Mouse (Mus musculus) embryonic facial prominence, embryonic 11.5 days (tissue): ENCODE data around the gene 4930469K13Rik. TPM values are rescaled to one million over a fixed set of nuclear protein-coding genes. Genes with fewer than 3 reads are reported as not detected.

Experiments used
- ATAC-seq: fragments of 200-750 bp; cut with Nextera tagmentation; replicated peaks from 2 replicates; pipeline ENCODE4 v1.8.0; 2017; ENCODE audit warnings: low read depth; ENCODE audit not compliant: insufficient number of reproducible peaks, low FRiP score, low TSS enrichment
- DNase-seq: peaks from one replicate; pipeline ENCODE4 v3.0.0-alpha.2; 2015; ENCODE audit warnings: low spot score
- H3K27ac ChIP-seq: fragments of 300-500 bp; sonication (generic); replicated peaks from 2 replicates; pipeline ENCODE4 v1.5.1; 2014; ENCODE audit warnings: mild to moderate bottlenecking, low read depth, low read length, control low read depth
- H3K27me3 ChIP-seq: fragments of 300-500 bp; sonication (generic); 2 replicates; pipeline ENCODE4 v1.6.1; 2014; ENCODE audit warnings: mild to moderate bottlenecking, low read length, moderate library complexity, mixed read lengths; ENCODE audit not compliant: control insufficient read depth, insufficient read depth
- H3K36me3 ChIP-seq: fragments of 300-500 bp; sonication (generic); replicated peaks from 2 replicates; pipeline ENCODE4 v1.6.1; 2014; ENCODE audit warnings: low read depth, mild to moderate bottlenecking, low read length, moderate library complexity, mixed read lengths; ENCODE audit not compliant: control insufficient read depth, insufficient read depth
- H3K4me1 ChIP-seq: fragments of 300-500 bp; sonication (generic); 2 replicates; pipeline ENCODE4 v1.6.1; 2014; ENCODE audit warnings: low read length, mixed read lengths; ENCODE audit not compliant: control insufficient read depth, insufficient read depth
- H3K4me2 ChIP-seq: fragments of 300-500 bp; sonication (generic); 2 replicates; pipeline ENCODE4 v1.6.1; 2014; ENCODE audit warnings: low read depth, mild to moderate bottlenecking, control low read depth, low read length, moderate library complexity
- H3K4me3 ChIP-seq: fragments of 300-500 bp; sonication (generic); 2 replicates; pipeline ENCODE4 v1.5.1; 2014; ENCODE audit warnings: low read depth, low read length, control low read depth
- H3K9ac ChIP-seq: fragments of 300-500 bp; sonication (generic); replicated peaks from 2 replicates; pipeline ENCODE4 v1.6.1; 2014; ENCODE audit warnings: mild to moderate bottlenecking, control low read depth, low read length
- H3K9me3 ChIP-seq: fragments of 300-500 bp; sonication (generic); replicated peaks from 2 replicates; pipeline ENCODE4 v1.6.1; 2016; ENCODE audit warnings: mild to moderate bottlenecking, low read length, inconsistent platforms, mixed read lengths; ENCODE audit not compliant: control insufficient read depth
- WGBS: fragments of 180-500 bp; shearing (Covaris S2); extraction: QIAGEN DNeasy Blood & Tissue Kit; methylation state at CpG from one replicate; pipeline ENCODE4 v1.1.7; 2014; 5-methylcytosine and 5-hydroxymethylcytosine counted together
- polyA plus RNA-seq: library from polyadenylated mRNA; unstranded; fragments of >200 nt; fragmentation: Nextera tagmentation; extraction: Ambion mirVana; gene quantifications from 2 replicates; pipeline ENCODE4 v1.2.1, GENCODE M21; 2014

Gene 4930469K13Rik
- polyA plus RNA-seq, 1 experiment from 2014 or later = not detected

DNA sequence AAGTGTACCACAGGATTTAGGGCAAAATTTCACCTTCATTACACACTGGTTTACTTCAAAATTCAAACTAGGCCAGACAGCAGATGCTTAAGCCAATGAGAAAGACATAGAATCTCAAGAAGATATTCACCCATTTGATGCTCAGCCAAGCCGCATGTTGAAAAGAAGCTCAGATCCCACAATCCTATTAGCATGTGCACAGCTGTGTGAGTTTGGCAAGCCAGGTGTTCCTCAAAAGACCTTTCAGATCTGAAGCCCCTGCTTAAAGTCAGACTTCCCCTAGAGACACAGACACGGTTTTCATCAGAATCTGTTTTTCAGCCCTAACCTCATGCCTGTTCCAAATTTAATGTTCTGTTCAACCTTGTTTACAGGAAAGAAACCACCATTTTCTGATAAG, 20.5 kb downstream of the 4930469K13Rik start:
- H3K4me3 ChIP-seq = no peak overlapping the region
- H3K9me3 ChIP-seq = no peaks in the 10 kb centered on the region
- no peaks in the 10 kb centered on the region for H3K27me3 ChIP-seq
- no peak overlapping the region for H3K27ac ChIP-seq
- no peaks in the 10 kb centered on the region for H3K36me3 ChIP-seq
- no peak overlapping the region for H3K9ac ChIP-seq
- no peak for DNase-seq
- 84% methylated on average over 2 of the region's 2 CpGs for WGBS
- no peaks in the 10 kb centered on the region for H3K4me1 ChIP-seq
- no peak overlapping the region for H3K4me2 ChIP-seq
- ATAC-seq = no peak

- no peak overlapping the region for H3K4me3 ChIP-seq
- 11% methylated on average over 15 of the region's 15 CpGs for WGBS
- H3K9me3 ChIP-seq = no peaks in the 10 kb centered on the region
- ATAC-seq (no peak), DNase-seq (peak; percentile 77)
- H3K27ac ChIP-seq = no peak overlapping the region
- no peak overlapping the region for H3K9ac ChIP-seq
- H3K4me2 ChIP-seq = peak overlapping the region; percentile 6; the same call in 1 of the 2 replicates
- H3K4me1 ChIP-seq = no peaks in the 10 kb centered on the region
- H3K36me3 ChIP-seq = no peaks in the 10 kb centered on the region
- H3K27me3 ChIP-seq = no peaks in the 10 kb centered on the region
Measured at GRCm38 (mm10) chr11:34073776-34074175, 24.6 kb downstream of the 4930469K13Rik start.

- DNase-seq (peak; percentile 25), ATAC-seq (no peak; the same call in 1 of the 2 replicates)
- Histone ChIP-seq H3K27ac (no peak overlapping the region), H3K9me3 (no peaks in the 10 kb centered on the region), H3K4me3 (no peak overlapping the region), H3K27me3 (no peaks in the 10 kb centered on the region), H3K4me2 (no peak overlapping the region), H3K36me3 (no peaks in the 10 kb centered on the region), H3K9ac (no peak overlapping the region), H3K4me1 (no peaks in the 10 kb centered on the region)
- WGBS = 67% methylated on average over 4 of the region's 4 CpGs
Measured at GRCm38 (mm10) chr11:34072309-34072708, 26.0 kb downstream of the 4930469K13Rik start.

- Histone ChIP-seq H3K36me3 (no peaks in the 10 kb centered on the region), H3K4me3 (no peak overlapping the region), H3K4me1 (no peaks in the 10 kb centered on the region), H3K4me2 (no peak overlapping the region), H3K9ac (no peak overlapping the region), H3K9me3 (no peaks in the 10 kb centered on the region), H3K27ac (no peak overlapping the region), H3K27me3 (no peaks in the 10 kb centered on the region)
- no peak for ATAC-seq
- no peak for DNase-seq
Measured at GRCm38 (mm10) chr11:34070596-34070995, 27.8 kb downstream of the 4930469K13Rik start.

DNA sequence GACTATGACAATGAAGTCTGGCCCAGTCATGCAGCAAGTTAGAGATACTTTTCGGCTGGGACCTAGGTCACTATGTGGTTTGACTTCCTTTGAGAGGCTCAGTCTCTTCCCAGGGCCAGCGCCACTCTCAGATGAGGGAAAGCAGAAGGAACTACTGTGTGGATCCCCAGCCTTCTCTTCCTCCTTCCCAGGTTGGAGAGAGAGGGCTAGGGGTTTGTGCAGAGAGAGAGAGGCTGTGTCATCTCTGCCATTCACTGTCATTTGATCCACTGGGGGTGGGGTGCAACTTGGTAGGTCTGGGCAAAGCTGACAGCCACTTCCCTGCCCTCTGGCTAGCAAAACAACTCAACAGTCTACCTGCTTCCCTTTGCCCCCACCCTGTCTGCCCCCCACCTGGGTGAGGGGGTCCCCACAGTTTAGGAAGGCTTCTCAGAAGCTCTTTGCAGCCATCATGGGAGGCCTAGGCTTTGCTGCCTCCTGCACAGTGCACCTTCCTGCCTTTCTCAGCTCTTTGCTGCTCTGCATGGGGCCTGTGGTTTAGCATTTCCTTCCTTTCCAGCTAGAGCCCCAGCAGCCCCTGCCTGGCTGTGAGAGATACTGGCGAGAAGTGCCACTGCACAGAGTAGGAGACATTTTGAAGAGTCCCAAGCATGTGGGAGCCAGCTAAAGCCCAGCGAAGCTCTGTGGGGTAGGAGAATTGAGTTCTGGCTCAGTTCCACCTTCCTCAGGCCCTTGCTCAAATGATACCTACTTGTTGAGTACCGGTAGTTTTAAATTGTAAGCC, 34.5 kb downstream of the 4930469K13Rik start:
- Histone ChIP-seq H3K4me3 (no peak overlapping the region), H3K4me2 (no peak overlapping the region), H3K4me1 (no peaks in the 10 kb centered on the region; the same call in 1 of the 2 replicates), H3K9me3 (no peaks in the 10 kb centered on the region), H3K27ac (no peak overlapping the region), H3K36me3 (no peaks in the 10 kb centered on the region), H3K9ac (no peak overlapping the region), H3K27me3 (no peaks in the 10 kb centered on the region)
- peak; percentile 12 for DNase-seq
- ATAC-seq = no peak
- WGBS = 43% methylated on average over 5 of the region's 5 CpGs

- Histone ChIP-seq H3K9me3 (no peaks in the 10 kb centered on the region), H3K4me3 (no peak overlapping the region), H3K4me2 (no peak overlapping the region), H3K36me3 (no peaks in the 10 kb centered on the region), H3K9ac (no peak overlapping the region), H3K27ac (no peak overlapping the region), H3K27me3 (no peaks in the 10 kb centered on the region), H3K4me1 (no peaks in the 10 kb centered on the region; the same call in 1 of the 2 replicates)
- WGBS = 55% methylated on average over 2 of the region's 2 CpGs
- no peak for ATAC-seq
- DNase-seq = no peak
Measured at GRCm38 (mm10) chr11:34063257-34063656, 35.1 kb downstream of the 4930469K13Rik start.

GRCm38 (mm10) chr11:34061740-34062139, 36.6 kb downstream of the 4930469K13Rik start:
- H3K27me3 ChIP-seq = no peaks in the 10 kb centered on the region
- WGBS = 58% methylated on average over 6 of the region's 6 CpGs
- H3K9me3 ChIP-seq = no peaks in the 10 kb centered on the region
- H3K27ac ChIP-seq = no peak overlapping the region
- H3K36me3 ChIP-seq = no peaks in the 10 kb centered on the region
- H3K4me1 ChIP-seq = no peaks in the 10 kb centered on the region; the same call in 1 of the 2 replicates
- ATAC-seq (no peak), DNase-seq (no peak)
- no peak overlapping the region for H3K4me3 ChIP-seq
- no peak overlapping the region for H3K4me2 ChIP-seq
- no peak overlapping the region for H3K9ac ChIP-seq

- Histone ChIP-seq H3K4me3 (no peak overlapping the region), H3K9ac (no peak overlapping the region), H3K4me2 (no peak overlapping the region), H3K9me3 (no peaks in the 10 kb centered on the region), H3K36me3 (no peaks in the 10 kb centered on the region), H3K27ac (no peak overlapping the region), H3K4me1 (no peaks in the 10 kb centered on the region; the same call in 1 of the 2 replicates), H3K27me3 (no peaks in the 10 kb centered on the region)
- 90% methylated on average over 6 of the region's 6 CpGs for WGBS
- DNase-seq (no peak), ATAC-seq (no peak)
Measured at GRCm38 (mm10) chr11:34058960-34059359, 39.4 kb downstream of the 4930469K13Rik start.
